Mouse (Mus musculus) bone marrow macrophage, adult 2 months (primary cell): Measurements from ENCODE around the gene Lats2.

Experiments used
- CTCF ChIP-seq: IDR thresholded peaks from 2 replicates; pipeline ENCODE4 v1.5.1; 2012; ENCODE audit warnings: low read depth, mild to moderate bottlenecking, low read length, moderate library complexity
- POLR2A ChIP-seq: IDR thresholded peaks from 2 replicates; pipeline ENCODE4 v1.6.1; 2012; ENCODE audit warnings: mild to moderate bottlenecking, low read depth, low read length, borderline replicate concordance

- no peak for TF ChIP-seq POLR2A
- TF ChIP-seq CTCF: no peak
Observed at GRCm38 (mm10) chr14:57692517-57693130, 65.6 kb downstream of the Lats2 start.
